Mouse (Mus musculus): Measurements from ENCODE around the gene 1810009A15Rik.

GRCm38 (mm10) chr19:8936736-8937135, 48.1 kb downstream of the 1810009A15Rik start:
- TF ChIP-seq GATA1 (IDR thresholded peaks at IDR 0.05; ENCODE audit: borderline replicate concordance, low read length) = no peak
- no peak for TF ChIP-seq FLI1 (IDR thresholded peaks at IDR 0.05; ENCODE audit: low read length)

Data from megakaryocyte, embryonic 14.5 days (primary cell).